Mouse (Mus musculus) cerebellum, adult 2 months (tissue): ENCODE measurements around the gene Noc2l. TPM values are rescaled to one million over a fixed set of nuclear protein-coding genes. Genes with fewer than 3 reads are reported as not detected.

ENCODE experiments used
- DNase-seq, 2 experiments: peaks; one replicate each; pipeline ENCODE4 v3.0.0; 2021
- H3K27ac ChIP-seq: fragments of 200-500 bp; 2 replicates; pipeline ENCODE4 v1.5.1; 2012; ENCODE audit warnings: low read length, control low read depth, inconsistent platforms; ENCODE audit not compliant: insufficient read depth
- H3K27me3 ChIP-seq: fragments of 200-500 bp; 2 replicates; pipeline ENCODE4 v1.6.1; 2012; ENCODE audit warnings: inconsistent platforms, mild to moderate bottlenecking, low read length, moderate library complexity; ENCODE audit not compliant: control insufficient read depth, insufficient read depth
- H3K4me1 ChIP-seq: fragments of 200-500 bp; 2 replicates; pipeline ENCODE4 v1.6.1; 2011; ENCODE audit warnings: low read length; ENCODE audit not compliant: control insufficient read depth, insufficient read depth
- H3K4me3 ChIP-seq: fragments of 200-500 bp; replicated peaks from 2 replicates; pipeline ENCODE3; 2011; ENCODE audit warnings: mild to moderate bottlenecking, low read depth, low read length, control low read depth; ENCODE audit not compliant: insufficient read depth
- CTCF ChIP-seq: fragments of 200-500 bp; IDR thresholded peaks from 2 replicates; pipeline ENCODE4 v1.5.1; 2011; ENCODE audit warnings: low read depth, mild to moderate bottlenecking, control low read depth, low read length, moderate library complexity, borderline replicate concordance; ENCODE audit not compliant: insufficient read depth
- POLR2A ChIP-seq: fragments of 200-500 bp; IDR thresholded peaks from 2 replicates; pipeline ENCODE4 v1.6.1; 2011; ENCODE audit warnings: low read length, control low read depth, borderline replicate concordance; ENCODE audit not compliant: insufficient read depth
- whole genome bisulfite sequencing: fragments of 180-500 bp; shearing (Covaris S2); methylation state at CpG from one replicate; pipeline ENCODE4 v1.1.7; 2018; 5-methylcytosine and 5-hydroxymethylcytosine counted together
- polyA plus RNA-seq: library from polyadenylated mRNA; depleted of rRNA; stranded (reverse); fragments of >200 nt; gene quantifications from 2 replicates; pipeline ENCODE4 v1.2.3, GENCODE M21; 2012; rRNA removed

The Noc2l gene
- 73.5 and 75.9 TPM in 2 replicates for polyA plus RNA-seq

- under 1% methylated on average over 90 of the region's 90 CpGs for WGBS
- DNase-seq, result peak; percentile 92 to 93
- peak within 1 kb of the TSS; percentile 87 for H3K27ac ChIP-seq
- peaks cover 3% of the 10 kb centered on the region; the same call in 1 of the 2 replicates for H3K4me1 ChIP-seq
- TF ChIP-seq CTCF (no peak), POLR2A (peak; percentile 77)
- H3K27me3 ChIP-seq, result no peaks in the 10 kb centered on the region
- peak within 1 kb of the TSS; percentile 78 for H3K4me3 ChIP-seq
Measured at GRCm38 (mm10) chr4:156235808-156236533, at the start of gene Noc2l. Gene Noc2l, plus strand, starts transcription at chr4:156236010.

- peaks cover 5% of the 10 kb centered on the region for H3K4me1 ChIP-seq
- DNase-seq, result no peak
- no peaks in the 10 kb centered on the region for H3K27me3 ChIP-seq
- WGBS, result 68% methylated on average over 5 of the region's 5 CpGs
- no peak overlapping the region for H3K27ac ChIP-seq
- no peak overlapping the region for H3K4me3 ChIP-seq
- no peak for TF ChIP-seq CTCF
- no peak for TF ChIP-seq POLR2A
Measured at GRCm38 (mm10) chr4:156188162-156188810, 47.5 kb upstream of the Noc2l start.

- Histone ChIP-seq H3K27me3 (no peaks in the 10 kb centered on the region), H3K4me3 (no peak overlapping the region), H3K4me1 (peaks cover 5% of the 10 kb centered on the region), H3K27ac (peak overlapping the region; percentile 33; the same call in 1 of the 2 replicates)
- TF ChIP-seq CTCF (no peak), POLR2A (no peak)
- no peak for DNase-seq
- WGBS, result 53% methylated on average over 6 of the region's 6 CpGs
Measured at GRCm38 (mm10) chr4:156188811-156189323, 46.9 kb upstream of the Noc2l start.

GRCm38 (mm10) chr4:156192421-156193199, 43.2 kb upstream of the Noc2l start:
- DNase-seq, result no peak
- no peak overlapping the region for H3K27ac ChIP-seq
- no peaks in the 10 kb centered on the region for H3K27me3 ChIP-seq
- H3K4me3 ChIP-seq, result no peak overlapping the region
- H3K4me1 ChIP-seq, result peaks cover 3% of the 10 kb centered on the region; the same call in 1 of the 2 replicates
- 40% methylated on average over 8 of the region's 8 CpGs for WGBS
- TF ChIP-seq POLR2A (no peak), CTCF (no peak)

- TF ChIP-seq POLR2A (no peak), CTCF (no peak)
- WGBS, result 38% methylated on average over 2 of the region's 2 CpGs
- DNase-seq, result no peak
Measured at GRCm38 (mm10) chr4:156193200-156193590, 42.6 kb upstream of the Noc2l start.

GRCm38 (mm10) chr4:156193906-156194305, 41.9 kb upstream of the Noc2l start:
- TF ChIP-seq POLR2A (no peak), CTCF (no peak)
- WGBS, result 76% methylated on average over 5 of the region's 5 CpGs
- no peak overlapping the region for H3K27ac ChIP-seq
- peaks cover 2% of the 10 kb centered on the region; the same call in 1 of the 2 replicates for H3K4me1 ChIP-seq
- H3K27me3 ChIP-seq, result no peaks in the 10 kb centered on the region
- DNase-seq, result no peak
- H3K4me3 ChIP-seq, result no peak overlapping the region

More at GRCm38 (mm10) chr4:156193200-156193590, 42.6 kb upstream of the Noc2l start:
- no peak overlapping the region for H3K4me3 ChIP-seq
- H3K4me1 ChIP-seq, result peaks cover 3% of the 10 kb centered on the region; the same call in 1 of the 2 replicates
- no peaks in the 10 kb centered on the region for H3K27me3 ChIP-seq
- no peak overlapping the region for H3K27ac ChIP-seq

GRCm38 (mm10) chr4:156194346-156194745, 41.5 kb upstream of the Noc2l start:
- Histone ChIP-seq H3K27me3 (no peaks in the 10 kb centered on the region), H3K27ac (no peak overlapping the region), H3K4me1 (no peaks in the 10 kb centered on the region; the same call in 1 of the 2 replicates), H3K4me3 (no peak overlapping the region)
- DNase-seq, result no peak
- TF ChIP-seq CTCF, result no peak
- 83% methylated on average over 6 of the region's 6 CpGs for WGBS
